Mouse (Mus musculus) stomach, embryonic 16.5 days (tissue): ENCODE results near the gene Galt. TPM values are rescaled to one million over a fixed set of nuclear protein-coding genes. Genes with fewer than 3 reads are reported as not detected.

Experiments
- ATAC-seq: fragments of 200-750 bp; cut with Nextera tagmentation; 2 replicates; pipeline ENCODE4 v1.8.0; 2017; ENCODE audit warnings: moderate number of reproducible peaks, moderate TSS enrichment; ENCODE audit not compliant: insufficient read depth, low FRiP score
- H3K27ac ChIP-seq: fragments of 300-500 bp; sonication (generic); 2 replicates; pipeline ENCODE4 v1.5.1; 2014; ENCODE audit warnings: low read length
- H3K27me3 ChIP-seq: fragments of 300-500 bp; sonication (generic); 2 replicates; pipeline ENCODE4 v1.6.1; 2014; ENCODE audit warnings: low read length, control low read depth, mixed read lengths; ENCODE audit not compliant: control insufficient read depth, insufficient read depth
- H3K36me3 ChIP-seq: fragments of 300-500 bp; sonication (generic); 2 replicates; pipeline ENCODE4 v1.6.1; 2014; ENCODE audit warnings: low read length; ENCODE audit not compliant: control insufficient read depth, insufficient read depth
- H3K4me1 ChIP-seq: fragments of 300-500 bp; sonication (generic); 2 replicates; pipeline ENCODE4 v1.6.1; 2014; ENCODE audit warnings: low read length, control low read depth, mixed read lengths; ENCODE audit not compliant: control insufficient read depth, insufficient read depth
- H3K4me2 ChIP-seq: fragments of 300-500 bp; sonication (generic); 2 replicates; pipeline ENCODE4 v1.6.1; 2014; ENCODE audit warnings: low read depth, low read length, mixed read lengths
- H3K4me3 ChIP-seq: fragments of 300-500 bp; sonication (generic); replicated peaks from 2 replicates; pipeline ENCODE4 v1.5.1; 2014; ENCODE audit warnings: mild to moderate bottlenecking, low read length
- H3K9ac ChIP-seq: fragments of 300-500 bp; sonication (generic); 2 replicates; pipeline ENCODE4 v1.6.1; 2014; ENCODE audit warnings: low read length
- H3K9me3 ChIP-seq: fragments of 300-500 bp; sonication (generic); replicated peaks from 2 replicates; pipeline ENCODE4 v1.6.1; 2016; ENCODE audit warnings: low read length, control low read depth; ENCODE audit not compliant: control insufficient read depth
- WGBS: fragments of 180-500 bp; shearing (Covaris S2); extraction: QIAGEN DNeasy Blood & Tissue Kit; methylation state at CpG from one replicate; pipeline ENCODE4 v1.1.7; 2014; 5-methylcytosine and 5-hydroxymethylcytosine counted together
- polyA plus RNA-seq: library from polyadenylated mRNA; unstranded; fragments of >200 nt; fragmentation: Nextera tagmentation; extraction: Ambion mirVana; gene quantifications from 2 replicates; pipeline ENCODE4 v1.2.1, GENCODE M21; 2015

Galt gene
- polyA plus RNA-seq, 1 experiment from 2014 or later, result 44.7 TPM

GRCm38 (mm10) chr4:41713197-41714067 lies 41.6 kb upstream of the Galt start, which contains the start of gene Rpp25l:
Gene Rpp25l (minus strand): TSS chr4:41713534.
- peak within 1 kb of the TSS; percentile 97 for H3K9ac ChIP-seq
- under 1% methylated on average over 61 of the region's 61 CpGs for WGBS
- H3K9me3 ChIP-seq, result no peaks in the 10 kb centered on the region
- no peaks in the 10 kb centered on the region for H3K27me3 ChIP-seq
- ATAC-seq, result peak; percentile 75
- H3K4me1 ChIP-seq, result peaks cover 14% of the 10 kb centered on the region
- peak within 1 kb of the TSS; percentile 71 for H3K27ac ChIP-seq
- peak within 1 kb of the TSS; percentile 91 for H3K4me2 ChIP-seq
- peaks cover 10% of the 10 kb centered on the region; the same call in 1 of the 2 replicates for H3K36me3 ChIP-seq
- peak within 1 kb of the TSS; percentile 90 for H3K4me3 ChIP-seq

- no peaks in the 10 kb centered on the region for H3K9me3 ChIP-seq
- H3K27me3 ChIP-seq, result no peaks in the 10 kb centered on the region
- no peak for ATAC-seq
- H3K4me1 ChIP-seq, result peaks cover 14% of the 10 kb centered on the region
- H3K4me3 ChIP-seq, result peak overlapping the region; percentile 90
- H3K36me3 ChIP-seq, result peaks cover 11% of the 10 kb centered on the region; the same call in 1 of the 2 replicates
- H3K4me2 ChIP-seq, result peak overlapping the region; percentile 91
- H3K27ac ChIP-seq, result no peak overlapping the region
- H3K9ac ChIP-seq, result no peak overlapping the region
- 16% methylated on average over 8 of the region's 8 CpGs for WGBS
Observed at GRCm38 (mm10) chr4:41714276-41714675, 40.8 kb upstream of the Galt start.

- H3K9me3 ChIP-seq, result no peaks in the 10 kb centered on the region
- H3K36me3 ChIP-seq, result peaks cover 15% of the 10 kb centered on the region; the same call in 1 of the 2 replicates
- no peak overlapping the region for H3K4me2 ChIP-seq
- no peak overlapping the region for H3K27ac ChIP-seq
- no peaks in the 10 kb centered on the region for H3K27me3 ChIP-seq
- H3K9ac ChIP-seq, result no peak overlapping the region
- no peak for ATAC-seq
- H3K4me3 ChIP-seq, result no peak overlapping the region
- peaks cover 14% of the 10 kb centered on the region for H3K4me1 ChIP-seq
- 69% methylated on average over 8 of the region's 8 CpGs for WGBS
Observed at GRCm38 (mm10) chr4:41715082-41715481, 39.9 kb upstream of the Galt start.

- Histone ChIP-seq H3K9me3 (no peaks in the 10 kb centered on the region), H3K36me3 (peaks cover 15% of the 10 kb centered on the region; the same call in 1 of the 2 replicates), H3K9ac (no peak overlapping the region), H3K4me2 (no peak overlapping the region), H3K4me1 (peaks cover 14% of the 10 kb centered on the region), H3K4me3 (no peak overlapping the region), H3K27ac (no peak overlapping the region), H3K27me3 (no peaks in the 10 kb centered on the region)
- no peak for ATAC-seq
- WGBS, result 85% methylated on average over 5 of the region's 5 CpGs
Observed at GRCm38 (mm10) chr4:41715596-41715995, 39.4 kb upstream of the Galt start.

GRCm38 (mm10) chr4:41716834-41717233 lies 38.2 kb upstream of the Galt start:
- WGBS, result 67% methylated on average over 6 of the region's 6 CpGs
- Histone ChIP-seq H3K9ac (no peak overlapping the region), H3K4me3 (no peak overlapping the region), H3K27me3 (no peaks in the 10 kb centered on the region), H3K9me3 (no peaks in the 10 kb centered on the region), H3K4me2 (no peak overlapping the region), H3K4me1 (peaks cover 10% of the 10 kb centered on the region), H3K27ac (no peak overlapping the region), H3K36me3 (peaks cover 15% of the 10 kb centered on the region; the same call in 1 of the 2 replicates)
- no peak for ATAC-seq

GRCm38 (mm10) chr4:41722918-41723351 lies 32.1 kb upstream of the Galt start, which contains the start of gene Dctn3:
Gene Dctn3 (minus strand): TSS chr4:41723170.
- H3K9me3 ChIP-seq, result no peaks in the 10 kb centered on the region
- peaks cover 44% of the 10 kb centered on the region for H3K27me3 ChIP-seq
- peak; percentile 96 for ATAC-seq
- 0 out of 2 replicates have a peak, but pooled peaks cover 8% of the 10 kb centered on the region for H3K36me3 ChIP-seq
- H3K27ac ChIP-seq, result no peak within 1 kb of the TSS
- H3K4me2 ChIP-seq, result peak within 1 kb of the TSS; percentile 90
- peak within 1 kb of the TSS; percentile 83 for H3K4me3 ChIP-seq
- under 1% methylated on average over 27 of the region's 27 CpGs for WGBS
- H3K4me1 ChIP-seq, result peaks cover 14% of the 10 kb centered on the region
- peak within 1 kb of the TSS; percentile 93 for H3K9ac ChIP-seq

GRCm38 (mm10) chr4:41726826-41727621 lies 28.0 kb upstream of the Galt start:
- no peaks in the 10 kb centered on the region for H3K9me3 ChIP-seq
- H3K4me3 ChIP-seq, result no peak overlapping the region
- 17% methylated on average over 20 of the region's 20 CpGs for WGBS
- H3K4me1 ChIP-seq, result peaks cover 17% of the 10 kb centered on the region
- no peak overlapping the region for H3K9ac ChIP-seq
- H3K4me2 ChIP-seq, result no peak overlapping the region
- H3K36me3 ChIP-seq, result no peaks in the 10 kb centered on the region
- no peak overlapping the region for H3K27ac ChIP-seq
- peaks cover 77% of the 10 kb centered on the region for H3K27me3 ChIP-seq
- ATAC-seq, result no peak

- Histone ChIP-seq H3K4me2 (peak within 1 kb of the TSS; percentile 58), H3K9me3 (no peaks in the 10 kb centered on the region), H3K36me3 (no peaks in the 10 kb centered on the region), H3K27me3 (peaks cover 59% of the 10 kb centered on the region), H3K4me1 (peaks cover 7% of the 10 kb centered on the region; the same call in 1 of the 2 replicates), H3K9ac (peak within 1 kb of the TSS; percentile 34; the same call in 1 of the 2 replicates), H3K27ac (no peak within 1 kb of the TSS), H3K4me3 (peak within 1 kb of the TSS; percentile 40)
- under 1% methylated on average over 50 of the region's 50 CpGs for WGBS
- no peak for ATAC-seq
Observed at GRCm38 (mm10) chr4:41731052-41731765, 23.8 kb upstream of the Galt start, which contains the start of gene Arid3c. Gene Arid3c (minus strand): TSS chr4:41731142.
